Mouse (Mus musculus): ENCODE results near the gene Fkrp.

GRCm38 (mm10) chr7:16785541-16786083, 30.9 kb downstream of the Fkrp start:
- no peak for TF ChIP-seq CTCF (IDR thresholded peaks at IDR 0.05; ENCODE audit: low read depth, low read length)
- no peak for TF ChIP-seq POLR2A (IDR thresholded peaks at IDR 0.05; ENCODE audit: borderline replicate concordance, low read depth, low read length)

Data from bone marrow macrophage, adult 2 months (primary cell).